Comparison of ENCODE assay signal across 11 mouse cellular contexts in the genomic region with DNA sequence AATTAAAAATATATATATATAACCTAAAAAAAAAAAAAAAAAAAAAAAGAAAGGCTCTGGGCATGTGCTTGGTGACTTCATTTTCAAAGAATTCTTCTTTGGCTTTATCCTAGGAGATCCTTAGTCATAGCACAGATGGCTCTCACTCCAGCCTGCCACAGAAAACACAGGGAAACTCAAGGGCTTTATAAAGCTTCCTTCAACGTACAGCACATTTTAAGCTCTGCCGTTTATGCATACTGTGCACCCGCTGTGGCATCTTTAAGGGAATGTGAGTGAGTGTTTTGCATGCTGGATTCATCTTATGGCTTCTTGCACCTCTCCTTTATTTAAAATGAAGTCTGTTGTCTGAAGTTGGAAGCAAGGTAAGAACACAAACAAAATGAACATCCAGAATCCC.
A peak's percentile ranks its signal among the peaks of the same experiment; 100 is the strongest.
DNase-seq lines count a peak whose midpoint lies in the region; TF ChIP-seq lines count a peak whose summit lies in the region.
"Had no signal": no experiment of that assay in that cellular context is flagged by ENCODE, and none has a peak within 500 bp of the region (broad histone marks: within the 10 kb centered on the region; RNA-seq: fewer than 3 reads in every experiment).

No protein-coding gene starts in this region.

- no peak overlapping the region for H3K4me3 ChIP-seq in embryonic fibroblast, embryonic 13.5 days (ENCODE audit: insufficient read depth, low read length)
- H3K4me3 ChIP-seq: embryonic facial prominence, embryonic 10.5 days; heart, embryonic 15.5 days had no signal

- TF ChIP-seq POLR2A in embryonic fibroblast, embryonic 13.5 days (IDR thresholded peaks at IDR 0.05; ENCODE audit: low read depth, low read length) = peak; percentile 42; the same call in 1 of the 2 replicates

- no peak for TF ChIP-seq CTCF in embryonic fibroblast, embryonic 13.5 days (IDR thresholded peaks at IDR 0.05; ENCODE audit: borderline replicate concordance, insufficient read depth, low read length)

- H3K4me1 ChIP-seq in embryonic fibroblast, embryonic 13.5 days (ENCODE audit: control insufficient read depth, insufficient read depth, low read length) = peaks cover 14% of the 10 kb centered on the region
- H3K4me1 ChIP-seq: embryonic facial prominence, embryonic 10.5 days; heart, embryonic 15.5 days had no signal

- peak overlapping the region; percentile 82 for H3K27ac ChIP-seq in embryonic fibroblast, embryonic 13.5 days (ENCODE audit: insufficient read depth, low read length)
- H3K27ac ChIP-seq: embryonic facial prominence, embryonic 10.5 days; heart, embryonic 15.5 days had no signal

- intact Hi-C loops in left cerebral cortex, postnatal 4 days (cut with DNase I) = no loop called here
- intact Hi-C loops in left cerebral cortex, postnatal 25 days (cut with DNase I) = loop anchor here (1.0 kb wide), 1 partner anchor 46 kb away; no protein-coding TSS in a partner anchor

- peak; percentile 19 for DNase-seq in left cerebral cortex, adult 11 months (ENCODE audit: low spot score)
- DNase-seq in left cerebral cortex, postnatal 4 days = no peak
- peak; percentile 30 to 93 for DNase-seq in left cerebral cortex, postnatal 25 days (ENCODE audit: low spot score in 2 of 2)
- DNase-seq in telencephalon, adult 2 months (ENCODE audit: low read depth, low spot score) = peak; percentile 77
- no peak for DNase-seq in urinary bladder, postnatal 10 days (ENCODE audit: low spot score)
- DNase-seq in cerebellum, adult 11-12 months = no peak
- DNase-seq: adrenal gland, adult 2 months; kidney, postnatal 4 days had no signal

Comparison
In these comparisons a context has a peak if more than half of its experiments do, and no peak if none do; other contexts are left out.
1. DNase-seq: peak in left cerebral cortex, adult 11 months (single experiment), left cerebral cortex, postnatal 25 days (2 of 2) and telencephalon, adult 2 months (single experiment); none in left cerebral cortex, postnatal 4 days (single experiment), urinary bladder, postnatal 10 days (single experiment) and cerebellum, adult 11-12 months (single experiment).